Mouse (Mus musculus): ENCODE data around the gene 9230112D13Rik.

- TF ChIP-seq TAL1 (IDR thresholded peaks at IDR 0.05; ENCODE audit: low read length) (no peak), CTCF (IDR thresholded peaks at IDR 0.05 in 2 of 3, conservative IDR thresholded peaks at IDR 0.05 in 1 of 3; ENCODE audit: control insufficient read depth in 1 of 3, insufficient read depth in 1 of 3, low read depth in 2 of 3, low read length in 3 of 3, poor library complexity in 1 of 3, severe bottlenecking in 1 of 3) (no peak), POLR2AphosphoS2 (IDR thresholded peaks at IDR 0.05; ENCODE audit: low read length) (no peak), POLR2A (IDR thresholded peaks at IDR 0.05; ENCODE audit: control insufficient read depth in 1 of 2, insufficient read depth in 1 of 2, low read depth in 1 of 2, low read length in 2 of 2, poor library complexity in 1 of 2) (no peak), TCF12 (IDR thresholded peaks at IDR 0.05; ENCODE audit: low read depth, low read length) (no peak), EP300 (IDR thresholded peaks at IDR 0.05; ENCODE audit: low read depth in 1 of 2, low read length in 2 of 2) (no peak), MYB (IDR thresholded peaks at IDR 0.05; ENCODE audit: low read depth, low read length) (no peak), ELF1 (IDR thresholded peaks at IDR 0.05; ENCODE audit: low read depth, low read length) (no peak), CHD2 (IDR thresholded peaks at IDR 0.05; ENCODE audit: low read length) (no peak)
Measured at GRCm38 (mm10) chr14:34493682-34494081, 28.9 kb downstream of the 9230112D13Rik start.
